Mouse (Mus musculus) heart, postnatal 0 days (tissue): ENCODE measurements around the gene Mrpl47. TPM values are rescaled to one million over a fixed set of nuclear protein-coding genes. Genes with fewer than 3 reads are reported as not detected.
"Not testable (repeated sequence)": the region's sequence is repeated elsewhere in the genome, so short reads cannot be mapped to it uniquely, and the experiment has no call there.

Experiments
- ATAC-seq: fragments of 200-750 bp; cut with Nextera tagmentation; 2 replicates; pipeline ENCODE4 v1.8.0; 2017; ENCODE audit warnings: low read depth, moderate number of reproducible peaks, moderate library complexity; ENCODE audit not compliant: insufficient read depth
- DNase-seq: peaks from one replicate; pipeline ENCODE4 v3.0.0-alpha.2; 2016; ENCODE audit warnings: low spot score
- H3K27ac ChIP-seq: fragments of 300-500 bp; sonication (generic); 2 replicates; pipeline ENCODE4 v1.5.1; 2014; ENCODE audit warnings: low read depth, mild to moderate bottlenecking
- H3K27me3 ChIP-seq: fragments of 300-500 bp; sonication (generic); 2 replicates; pipeline ENCODE4 v1.6.1; 2014; ENCODE audit warnings: low read length, mixed read lengths; ENCODE audit not compliant: control insufficient read depth, insufficient read depth
- H3K36me3 ChIP-seq: fragments of 300-500 bp; sonication (generic); replicated peaks from 2 replicates; pipeline ENCODE4 v1.6.1; 2014; ENCODE audit warnings: low read length, mixed read lengths; ENCODE audit not compliant: control insufficient read depth, insufficient read depth
- H3K4me1 ChIP-seq: fragments of 300-500 bp; sonication (generic); 2 replicates; pipeline ENCODE4 v1.6.1; 2014; ENCODE audit warnings: antibody characterized with exemption; ENCODE audit not compliant: control insufficient read depth, insufficient read depth
- H3K4me2 ChIP-seq: fragments of 300-500 bp; sonication (generic); 2 replicates; pipeline ENCODE4 v1.6.1; 2014; ENCODE audit warnings: low read depth, mild to moderate bottlenecking, low read length, moderate library complexity
- H3K4me3 ChIP-seq: fragments of 300-500 bp; sonication (generic); 2 replicates; pipeline ENCODE4 v1.5.1; 2014; ENCODE audit warnings: low read depth, low read length
- H3K9ac ChIP-seq: fragments of 300-500 bp; sonication (generic); replicated peaks from 2 replicates; pipeline ENCODE4 v1.6.1; 2014; ENCODE audit warnings: low read depth, low read length, mixed read lengths
- H3K9me3 ChIP-seq: fragments of 300-500 bp; sonication (generic); replicated peaks from 2 replicates; pipeline ENCODE4 v1.6.1; 2016; ENCODE audit warnings: low read length; ENCODE audit not compliant: control insufficient read depth
- CTCF ChIP-seq: IDR thresholded peaks from 2 replicates; pipeline ENCODE4 v1.5.1; 2016; ENCODE audit warnings: antibody characterized with exemption, control low read depth, low read depth
- EP300 ChIP-seq: IDR thresholded peaks from 2 replicates; pipeline ENCODE4 v1.6.1; 2016; ENCODE audit warnings: antibody characterized with exemption, low read depth
- WGBS: fragments of 180-500 bp; shearing (Covaris S2); extraction: QIAGEN DNeasy Blood & Tissue Kit; methylation state at CpG from one replicate; pipeline ENCODE4 v1.1.7; 2014; 5-methylcytosine and 5-hydroxymethylcytosine counted together
- polyA plus RNA-seq: library from polyadenylated mRNA; unstranded; fragments of >200 nt; fragmentation: Nextera tagmentation; extraction: Ambion mirVana; gene quantifications from 2 replicates; pipeline ENCODE4 v1.2.1, GENCODE M21; 2015
- total RNA-seq: library from RNA; depleted of rRNA; stranded (reverse); fragments of >200 nt; gene quantifications from 2 replicates; pipeline ENCODE4 v1.2.3, GENCODE M21; 2014; ENCODE audit warnings: low replicate concordance

Gene Mrpl47
- total and polyA plus RNA-seq, 2 experiments from 2014 or later: 8.1 to 42.7 TPM

- H3K4me3 ChIP-seq: peak within 1 kb of the TSS; percentile 91
- under 1% methylated on average over 62 of the region's 62 CpGs for WGBS
- H3K9ac ChIP-seq: peak within 1 kb of the TSS; percentile 93
- no peaks in the 10 kb centered on the region for H3K9me3 ChIP-seq
- peaks cover 31% of the 10 kb centered on the region for H3K4me1 ChIP-seq
- TF ChIP-seq CTCF (no peak), EP300 (0 out of 2 replicates have a peak, but pooled peaks have one; percentile 54)
- DNase-seq: peak; percentile 99
- no peaks in the 10 kb centered on the region for H3K27me3 ChIP-seq
- peaks cover 26% of the 10 kb centered on the region for H3K36me3 ChIP-seq
- H3K4me2 ChIP-seq: peak within 1 kb of the TSS; percentile 65
- ATAC-seq: peak; percentile 96
- H3K27ac ChIP-seq: peak within 1 kb of the TSS; percentile 94
These were observed 897 bp downstream of the Mrpl47 start, which contains the start of gene Ndufb5 for GRCm38 (mm10) chr3:32736244-32737171. Gene Ndufb5 (plus strand): TSS chr3:32736990.

DNA sequence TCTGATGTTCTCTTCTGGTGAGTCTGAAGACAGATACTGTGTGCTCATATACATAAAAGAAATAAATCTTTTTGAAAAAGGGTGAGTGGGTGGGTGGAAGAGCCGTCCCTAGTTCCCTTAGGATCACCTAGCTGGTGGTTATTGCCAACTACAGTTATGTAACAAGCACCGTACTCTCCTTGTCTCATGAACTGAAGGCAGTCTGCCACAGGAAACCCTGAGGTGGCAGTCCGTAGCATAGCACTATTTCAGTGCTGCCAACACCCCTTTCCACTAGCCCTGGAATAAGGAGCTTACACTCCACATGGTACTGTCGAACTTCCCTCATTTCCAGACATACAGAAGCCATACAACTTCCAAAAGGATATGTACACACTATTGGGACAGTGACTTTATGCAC lies 9.5 kb downstream of the Mrpl47 start:
- DNase-seq (no peak), ATAC-seq (no peak)
- H3K4me1 ChIP-seq: no peaks in the 10 kb centered on the region
- WGBS: 77% methylated on average over 4 of the region's 4 CpGs
- H3K9me3 ChIP-seq: no peaks in the 10 kb centered on the region
- TF ChIP-seq EP300: no peak
- no peak for TF ChIP-seq CTCF
- no peak overlapping the region for H3K4me2 ChIP-seq
- H3K4me3 ChIP-seq: no peak overlapping the region
- H3K27ac ChIP-seq: no peak overlapping the region
- peaks cover 92% of the 10 kb centered on the region for H3K36me3 ChIP-seq
- no peaks in the 10 kb centered on the region for H3K27me3 ChIP-seq
- no peak overlapping the region for H3K9ac ChIP-seq

- Histone ChIP-seq H3K36me3 (peaks cover 92% of the 10 kb centered on the region), H3K27ac (no peak overlapping the region), H3K9ac (no peak overlapping the region), H3K27me3 (no peaks in the 10 kb centered on the region), H3K4me1 (no peaks in the 10 kb centered on the region), H3K9me3 (no peaks in the 10 kb centered on the region), H3K4me3 (no peak overlapping the region), H3K4me2 (no peak overlapping the region)
- ATAC-seq (no peak), DNase-seq (no peak)
- 83% methylated on average over 5 of the region's 5 CpGs for WGBS
- no peak for TF ChIP-seq CTCF
These were observed 11.5 kb downstream of the Mrpl47 start for GRCm38 (mm10) chr3:32725951-32726350.

DNA sequence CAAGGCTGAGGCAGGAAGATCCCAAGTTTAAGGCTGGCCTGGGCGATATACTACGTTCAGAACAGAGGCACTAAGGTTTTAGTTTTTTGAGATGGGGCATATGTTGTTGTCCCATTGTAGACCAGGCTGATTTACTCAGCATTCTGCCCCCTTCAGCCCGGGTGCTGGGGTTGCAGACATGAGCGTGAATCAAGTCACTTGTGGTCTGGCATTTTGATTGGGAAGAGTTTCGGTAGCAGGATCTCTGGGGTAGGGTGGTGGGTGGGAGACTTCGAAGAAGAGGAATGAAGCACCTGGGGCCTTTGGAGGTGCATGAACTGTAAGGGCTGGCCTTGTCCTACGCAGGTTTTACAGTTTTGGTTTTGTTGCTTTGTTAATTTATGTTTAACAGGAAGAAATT lies 13.2 kb downstream of the Mrpl47 start:
- no peaks in the 10 kb centered on the region for H3K9me3 ChIP-seq
- peaks cover 94% of the 10 kb centered on the region for H3K36me3 ChIP-seq
- H3K4me2 ChIP-seq: no peak overlapping the region
- 95% methylated on average over 7 of the region's 7 CpGs for WGBS
- DNase-seq (no peak), ATAC-seq (no peak)
- no peaks in the 10 kb centered on the region for H3K27me3 ChIP-seq
- no peak overlapping the region for H3K9ac ChIP-seq
- H3K27ac ChIP-seq: no peak overlapping the region
- TF ChIP-seq EP300: no peak
- no peak for TF ChIP-seq CTCF
- H3K4me3 ChIP-seq: no peak overlapping the region
- no peaks in the 10 kb centered on the region for H3K4me1 ChIP-seq

DNA sequence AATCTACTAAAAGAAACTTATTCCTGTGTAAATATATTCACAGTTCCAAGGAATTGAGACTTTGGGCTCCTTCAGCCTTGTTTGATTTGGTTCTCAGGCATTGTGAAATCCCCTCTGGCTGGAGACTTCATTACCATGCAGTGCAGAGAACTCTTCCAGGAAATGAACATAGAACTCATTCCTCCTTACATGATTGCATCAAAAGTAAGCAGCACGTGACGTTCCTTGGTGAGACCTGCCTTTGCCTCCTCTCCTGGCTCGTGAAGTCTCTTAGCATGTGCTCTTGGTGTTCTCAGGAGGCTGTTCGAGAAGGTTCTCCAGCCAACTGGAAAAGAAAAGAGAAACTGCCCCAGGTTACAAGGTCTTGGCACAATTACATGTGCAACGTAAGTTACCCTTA lies 19.1 kb downstream of the Mrpl47 start:
- Histone ChIP-seq H3K9me3 (no peaks in the 10 kb centered on the region), H3K27ac (no peak overlapping the region), H3K9ac (no peak overlapping the region), H3K4me1 (no peaks in the 10 kb centered on the region), H3K27me3 (no peaks in the 10 kb centered on the region), H3K4me2 (no peak overlapping the region), H3K36me3 (peaks cover 93% of the 10 kb centered on the region), H3K4me3 (no peak overlapping the region)
- no peak for ATAC-seq
- no peak for TF ChIP-seq CTCF
- TF ChIP-seq EP300: no peak
- 92% methylated on average over 5 of the region's 5 CpGs for WGBS
- DNase-seq: no peak

- WGBS: 93% methylated on average over 6 of the region's 6 CpGs
- H3K27ac ChIP-seq, H3K4me2 ChIP-seq, H3K27me3 ChIP-seq, H3K4me3 ChIP-seq, DNase-seq, ATAC-seq, H3K4me1 ChIP-seq, H3K9ac ChIP-seq, H3K9me3 ChIP-seq: not testable (repeated sequence)
- H3K36me3 ChIP-seq: peaks cover 93% of the 10 kb centered on the region
These were observed 20.0 kb downstream of the Mrpl47 start for GRCm38 (mm10) chr3:32717403-32717802.
